Mouse (Mus musculus) regulatory T cell (primary cell): Measurements from ENCODE around the gene Gm5728.
"Not testable (repeated sequence)": the region's sequence is repeated elsewhere in the genome, so short reads cannot be mapped to it uniquely, and the experiment has no call there.

Experiments
- in situ Hi-C: fragments of 300-600 bp; cut with MboI, MseI; formaldehyde crosslinking; loops from one replicate; pipeline ENCODE4 v1.15.1; 2025; ENCODE audit warnings: high pct_unique_total_duplicates

Gm5728 gene

GRCm38 (mm10) chr7:20375310-20375709 lies at the start of gene Gm5728:
Gene Gm5728, minus strand, starts transcription at chr7:20375410.
- in situ Hi-C loops: not testable (repeated sequence)

GRCm38 (mm10) chr7:20417642-20418041 lies 42.4 kb upstream of the Gm5728 start, which contains the start of gene Vmn1r100:
Gene Vmn1r100, plus strand, starts transcription at chr7:20417942.
- in situ Hi-C loops: not testable (repeated sequence)

- in situ Hi-C loops: loop anchor here (25.0 kb wide), 1 partner anchor 453 kb away; the partner anchor contains the start of gene Vmn1r113
Observed at GRCm38 (mm10) chr7:20333965-20334364, 41.2 kb downstream of the Gm5728 start, which contains the start of gene Gm4133. Gene Gm4133, minus strand, starts transcription at chr7:20334065.
